Mouse (Mus musculus): ENCODE data around the gene Pum2. TPM values are rescaled to one million over a fixed set of nuclear protein-coding genes. Genes with fewer than 3 reads are reported as not detected.

Gene Pum2
- polyA plus RNA-seq, 1 experiment from 2014 or later: 80.1 TPM

- WGBS (ENCODE audit: missing documents): 92% methylated on average over 2 of the region's 3 CpGs
- H3K4me3 ChIP-seq (ENCODE audit: inconsistent target): no peak overlapping the region
- no peaks in the 10 kb centered on the region for H3K36me3 ChIP-seq (ENCODE audit: inconsistent target)
- H3K79me2 ChIP-seq (ENCODE audit: inconsistent target): no peaks in the 10 kb centered on the region
- no peak overlapping the region for H3K27ac ChIP-seq
Measured at GRCm38 (mm10) chr12:8782565-8782964, 108.6 kb downstream of the Pum2 start.

GRCm38 (mm10) chr12:8784189-8784588, 110.3 kb downstream of the Pum2 start:
- Histone ChIP-seq H3K79me2 (ENCODE audit: inconsistent target) (no peaks in the 10 kb centered on the region), H3K36me3 (ENCODE audit: inconsistent target) (no peaks in the 10 kb centered on the region), H3K4me3 (ENCODE audit: inconsistent target) (no peak overlapping the region), H3K27ac (no peak overlapping the region)
- 90% methylated on average over 9 of the region's 9 CpGs for WGBS (ENCODE audit: missing documents)

GRCm38 (mm10) chr12:8786476-8786875, 112.5 kb downstream of the Pum2 start:
- WGBS (ENCODE audit: missing documents): 63% methylated on average over 5 of the region's 5 CpGs
- H3K36me3 ChIP-seq (ENCODE audit: inconsistent target): no peaks in the 10 kb centered on the region
- no peaks in the 10 kb centered on the region for H3K79me2 ChIP-seq (ENCODE audit: inconsistent target)
- no peak overlapping the region for H3K27ac ChIP-seq
- no peak overlapping the region for H3K4me3 ChIP-seq (ENCODE audit: inconsistent target)

GRCm38 (mm10) chr12:8786984-8787730, 113.2 kb downstream of the Pum2 start:
- Histone ChIP-seq H3K4me3 (ENCODE audit: inconsistent target) (no peak overlapping the region), H3K36me3 (ENCODE audit: inconsistent target) (no peaks in the 10 kb centered on the region), H3K27ac (no peak overlapping the region), H3K79me2 (ENCODE audit: inconsistent target) (no peaks in the 10 kb centered on the region)
- WGBS (ENCODE audit: missing documents): 61% methylated on average over 12 of the region's 12 CpGs

GRCm38 (mm10) chr12:8788469-8788868, 114.5 kb downstream of the Pum2 start:
- Histone ChIP-seq H3K27ac (no peak overlapping the region), H3K4me3 (ENCODE audit: inconsistent target) (no peak overlapping the region), H3K79me2 (ENCODE audit: inconsistent target) (no peaks in the 10 kb centered on the region), H3K36me3 (ENCODE audit: inconsistent target) (no peaks in the 10 kb centered on the region)
- 100% methylated on average over 3 of the region's 3 CpGs for WGBS (ENCODE audit: missing documents)

- H3K27ac ChIP-seq: no peak overlapping the region
- H3K36me3 ChIP-seq (ENCODE audit: inconsistent target): no peaks in the 10 kb centered on the region
- no peak overlapping the region for H3K4me3 ChIP-seq (ENCODE audit: inconsistent target)
- no peaks in the 10 kb centered on the region for H3K79me2 ChIP-seq (ENCODE audit: inconsistent target)
- WGBS (ENCODE audit: missing documents): 95% methylated on average over 12 of the region's 12 CpGs
Measured at GRCm38 (mm10) chr12:8790615-8791014, 116.7 kb downstream of the Pum2 start.

GRCm38 (mm10) chr12:8793410-8794051, 119.6 kb downstream of the Pum2 start:
- Histone ChIP-seq H3K4me3 (ENCODE audit: inconsistent target) (no peak overlapping the region), H3K36me3 (ENCODE audit: inconsistent target) (no peaks in the 10 kb centered on the region), H3K79me2 (ENCODE audit: inconsistent target) (no peaks in the 10 kb centered on the region), H3K27ac (no peak overlapping the region)
- 100% methylated on average over 2 of the region's 2 CpGs for WGBS (ENCODE audit: missing documents)

GRCm38 (mm10) chr12:8797936-8798335, 124.0 kb downstream of the Pum2 start:
- WGBS (ENCODE audit: missing documents): 91% methylated on average over 7 of the region's 7 CpGs
- Histone ChIP-seq H3K79me2 (ENCODE audit: inconsistent target) (no peaks in the 10 kb centered on the region), H3K36me3 (ENCODE audit: inconsistent target) (no peaks in the 10 kb centered on the region), H3K27ac (no peak overlapping the region), H3K4me3 (ENCODE audit: inconsistent target) (no peak overlapping the region)

GRCm38 (mm10) chr12:8798486-8799020, 124.6 kb downstream of the Pum2 start:
- Histone ChIP-seq H3K79me2 (ENCODE audit: inconsistent target) (no peaks in the 10 kb centered on the region), H3K27ac (no peak overlapping the region), H3K36me3 (ENCODE audit: inconsistent target) (no peaks in the 10 kb centered on the region), H3K4me3 (ENCODE audit: inconsistent target) (no peak overlapping the region)
- 92% methylated on average over 9 of the region's 9 CpGs for WGBS (ENCODE audit: missing documents)

Other genes with a start within 250 kb of the Pum2 start
- 52.5 to 182 TPM (median 116 TPM) in 3 replicates for gene Rhob, start 174.1 kb upstream of the Pum2 start, polyA plus RNA-seq (2018)
- not detected in 3 replicates for gene Slc7a15, start 75.1 kb upstream of the Pum2 start, polyA plus RNA-seq (2018)
- gene Sdc1, start 97.2 kb downstream of the Pum2 start, polyA plus RNA-seq (2018): 2.3 to 3.2 TPM (median 3.0 TPM) in 3 replicates
- gene Laptm4a, start 247.5 kb downstream of the Pum2 start, polyA plus RNA-seq (2018): 297 to 494 TPM (median 475 TPM) in 3 replicates

Measured in macrophage (primary cell).